Mouse (Mus musculus): ENCODE measurements around the gene Dnajc2.
A peak's percentile ranks its signal among the peaks of the same experiment; 100 is the strongest.
"Not testable (repeated sequence)": the region's sequence is repeated elsewhere in the genome, so short reads cannot be mapped to it uniquely, and the experiment has no call there.

The Dnajc2 gene

GRCm38 (mm10) chr5:21743606-21744005 lies 41.4 kb downstream of the Dnajc2 start:
- DNase-seq (ENCODE audit: low spot score in 2 of 2) = no peak

GRCm38 (mm10) chr5:21739881-21740280 lies 45.2 kb downstream of the Dnajc2 start:
- DNase-seq (ENCODE audit: low spot score in 2 of 2) = no peak

- no peak for DNase-seq (ENCODE audit: low spot score in 2 of 2)
These were observed 45.9 kb downstream of the Dnajc2 start for GRCm38 (mm10) chr5:21739120-21739519.

GRCm38 (mm10) chr5:21737620-21738019 lies 47.4 kb downstream of the Dnajc2 start:
- no peak for DNase-seq (ENCODE audit: low spot score in 2 of 2)

GRCm38 (mm10) chr5:21736956-21737585 lies 48.0 kb downstream of the Dnajc2 start, which contains the start of gene Pmpcb:
Pmpcb (plus strand) TSS chr5:21737141.
- DNase-seq (ENCODE audit: low spot score in 2 of 2) = peak; percentile 92 to 93

GRCm38 (mm10) chr5:21736046-21736445 lies 49.0 kb downstream of the Dnajc2 start:
- no peak for DNase-seq (ENCODE audit: low spot score in 2 of 2)

- peak; percentile 58 to 78 for DNase-seq (ENCODE audit: low spot score in 2 of 2)
These were observed 49.5 kb downstream of the Dnajc2 start for GRCm38 (mm10) chr5:21735584-21735983.

- DNase-seq (ENCODE audit: low spot score in 2 of 2) = no peak
These were observed 50.0 kb downstream of the Dnajc2 start for GRCm38 (mm10) chr5:21735100-21735499.

GRCm38 (mm10) chr5:21732930-21733329 lies 52.1 kb downstream of the Dnajc2 start:
- peak; percentile 87 to 93 for DNase-seq (ENCODE audit: low spot score in 2 of 2)

- no peak for DNase-seq (ENCODE audit: low spot score in 2 of 2)
These were observed 52.7 kb downstream of the Dnajc2 start for GRCm38 (mm10) chr5:21732177-21732911.

GRCm38 (mm10) chr5:21729107-21729506 lies 55.9 kb downstream of the Dnajc2 start:
- DNase-seq (ENCODE audit: low spot score in 2 of 2) = no peak

GRCm38 (mm10) chr5:21724872-21725271 lies 60.2 kb downstream of the Dnajc2 start:
- DNase-seq (ENCODE audit: low spot score in 2 of 2) = no peak

- DNase-seq (ENCODE audit: low spot score in 2 of 2) = no peak
These were observed 60.6 kb downstream of the Dnajc2 start for GRCm38 (mm10) chr5:21724427-21724826.

- no peak for DNase-seq (ENCODE audit: low spot score in 2 of 2)
These were observed 65.8 kb downstream of the Dnajc2 start for GRCm38 (mm10) chr5:21719209-21719608.

GRCm38 (mm10) chr5:21718546-21718945 lies 66.5 kb downstream of the Dnajc2 start:
- DNase-seq (ENCODE audit: low spot score in 2 of 2) = no peak

GRCm38 (mm10) chr5:21717165-21717715 lies 67.8 kb downstream of the Dnajc2 start:
- DNase-seq (ENCODE audit: low spot score in 2 of 2) = no peak

- DNase-seq (ENCODE audit: low spot score in 2 of 2) = no peak
These were observed 70.6 kb downstream of the Dnajc2 start for GRCm38 (mm10) chr5:21714447-21714846.

GRCm38 (mm10) chr5:21712127-21712715 lies 72.8 kb downstream of the Dnajc2 start:
- DNase-seq (ENCODE audit: low spot score in 2 of 2) = no peak

GRCm38 (mm10) chr5:21708011-21708410 lies 77.0 kb downstream of the Dnajc2 start:
- not testable (repeated sequence) for DNase-seq (ENCODE audit: low spot score in 2 of 2)

Measured in right cerebral cortex, postnatal 10 days (tissue).